Mouse (Mus musculus): Measurements from ENCODE around the gene Il18bp.

Gene Il18bp

DNA sequence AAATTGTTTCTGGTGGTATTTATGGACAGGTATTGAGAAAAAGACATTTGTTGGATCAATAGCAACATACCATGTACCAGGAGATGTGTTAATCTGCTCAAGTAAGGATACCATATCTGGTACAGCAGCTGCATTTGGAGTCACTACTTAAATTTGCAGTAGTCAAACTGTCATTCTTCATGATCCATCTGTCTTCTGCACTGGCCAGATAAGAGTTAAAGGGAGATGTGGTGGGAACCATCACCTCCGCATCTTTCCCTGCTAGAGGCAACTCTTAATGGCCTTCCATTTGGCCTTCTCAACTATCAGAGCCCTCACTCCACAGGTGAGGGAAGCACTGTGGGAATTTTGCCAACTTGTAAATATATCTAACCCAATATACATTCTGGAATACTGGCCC lies 12.0 kb downstream of the Il18bp start:
- no peak for DNase-seq (ENCODE audit: low spot score in 2 of 2)

DNA sequence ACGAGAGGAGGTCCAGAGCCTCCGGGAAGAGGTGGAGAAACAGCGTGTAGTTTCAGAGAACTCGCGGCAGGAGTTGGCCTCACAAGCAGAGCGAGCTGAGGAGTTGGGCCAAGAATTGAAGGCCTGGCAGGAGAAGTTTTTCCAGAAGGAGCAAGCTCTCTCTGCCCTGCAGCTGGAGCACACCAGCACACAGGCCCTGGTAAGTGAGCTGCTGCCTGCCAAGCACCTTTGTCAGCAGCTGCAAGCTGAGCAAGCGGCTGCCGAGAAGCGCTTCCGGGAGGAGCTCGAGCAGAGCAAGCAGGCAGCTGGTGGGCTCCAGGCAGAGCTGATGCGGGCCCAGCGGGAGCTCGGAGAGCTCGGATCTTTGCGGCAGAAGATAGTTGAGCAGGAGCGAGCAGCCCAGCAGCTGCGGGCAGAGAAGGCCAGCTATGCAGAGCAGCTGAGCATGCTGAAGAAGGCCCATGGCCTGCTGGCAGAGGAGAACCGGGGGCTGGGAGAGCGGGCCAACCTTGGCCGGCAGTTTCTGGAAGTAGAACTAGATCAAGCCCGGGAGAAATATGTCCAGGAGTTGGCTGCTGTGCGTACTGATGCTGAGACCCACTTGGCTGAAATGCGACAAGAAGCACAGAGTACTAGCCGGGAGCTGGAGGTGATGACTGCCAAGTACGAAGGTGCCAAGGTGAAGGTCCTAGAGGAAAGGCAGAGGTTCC lies 17.4 kb downstream of the Il18bp start:
- no peak for DNase-seq (ENCODE audit: low spot score in 2 of 2)

DNA sequence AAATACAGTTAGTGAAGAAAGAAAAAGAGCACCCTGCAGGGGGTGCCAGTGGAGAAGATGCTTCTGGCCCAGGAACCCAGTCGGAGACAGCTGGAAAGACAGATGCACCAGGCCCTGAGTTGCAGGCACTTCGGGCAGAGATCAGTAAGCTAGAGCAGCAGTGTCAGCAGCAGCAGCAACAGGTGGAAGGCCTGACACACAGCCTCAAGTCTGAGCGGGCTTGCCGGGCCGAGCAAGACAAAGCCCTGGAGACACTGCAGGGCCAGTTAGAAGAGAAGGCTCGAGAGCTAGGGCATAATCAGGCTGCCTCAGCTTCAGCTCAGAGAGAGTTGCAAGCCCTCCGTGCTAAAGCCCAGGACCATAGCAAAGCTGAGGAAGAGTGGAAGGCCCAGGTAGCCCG lies 18.2 kb downstream of the Il18bp start:
- DNase-seq (ENCODE audit: low spot score in 2 of 2) = no peak

DNA sequence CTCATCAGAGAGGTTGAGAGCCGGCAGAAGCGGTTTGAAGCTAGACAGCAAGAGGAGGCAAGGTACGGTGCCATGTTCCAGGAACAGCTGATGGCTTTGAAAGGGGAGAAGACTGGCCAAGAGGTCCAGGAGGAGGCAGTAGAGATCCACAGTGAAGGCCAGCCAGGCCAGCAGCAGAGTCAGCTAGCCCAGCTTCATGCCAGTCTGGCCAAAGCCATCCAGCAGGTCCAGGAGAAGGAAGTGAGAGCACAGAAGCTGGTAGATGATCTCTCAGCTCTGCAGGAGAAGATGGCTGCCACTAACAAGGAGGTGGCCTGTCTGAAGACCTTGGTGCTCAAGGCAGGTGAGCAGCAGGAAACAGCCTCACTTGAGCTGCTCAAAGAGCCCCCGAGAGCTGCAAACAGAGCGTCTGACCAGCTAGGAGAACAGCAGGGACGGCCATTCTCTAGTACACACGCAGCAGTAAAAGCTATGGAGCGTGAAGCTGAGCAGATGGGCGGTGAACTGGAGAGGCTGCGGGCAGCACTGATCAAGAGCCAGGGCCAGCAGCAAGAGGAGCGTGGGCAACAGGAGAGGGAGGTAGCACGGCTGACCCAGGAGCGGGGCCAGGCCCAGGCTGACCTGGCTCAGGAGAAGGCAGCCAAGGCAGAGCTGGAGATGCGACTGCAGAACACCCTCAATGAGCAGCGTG lies 18.9 kb downstream of the Il18bp start:
- DNase-seq (ENCODE audit: low spot score in 2 of 2) = no peak

DNA sequence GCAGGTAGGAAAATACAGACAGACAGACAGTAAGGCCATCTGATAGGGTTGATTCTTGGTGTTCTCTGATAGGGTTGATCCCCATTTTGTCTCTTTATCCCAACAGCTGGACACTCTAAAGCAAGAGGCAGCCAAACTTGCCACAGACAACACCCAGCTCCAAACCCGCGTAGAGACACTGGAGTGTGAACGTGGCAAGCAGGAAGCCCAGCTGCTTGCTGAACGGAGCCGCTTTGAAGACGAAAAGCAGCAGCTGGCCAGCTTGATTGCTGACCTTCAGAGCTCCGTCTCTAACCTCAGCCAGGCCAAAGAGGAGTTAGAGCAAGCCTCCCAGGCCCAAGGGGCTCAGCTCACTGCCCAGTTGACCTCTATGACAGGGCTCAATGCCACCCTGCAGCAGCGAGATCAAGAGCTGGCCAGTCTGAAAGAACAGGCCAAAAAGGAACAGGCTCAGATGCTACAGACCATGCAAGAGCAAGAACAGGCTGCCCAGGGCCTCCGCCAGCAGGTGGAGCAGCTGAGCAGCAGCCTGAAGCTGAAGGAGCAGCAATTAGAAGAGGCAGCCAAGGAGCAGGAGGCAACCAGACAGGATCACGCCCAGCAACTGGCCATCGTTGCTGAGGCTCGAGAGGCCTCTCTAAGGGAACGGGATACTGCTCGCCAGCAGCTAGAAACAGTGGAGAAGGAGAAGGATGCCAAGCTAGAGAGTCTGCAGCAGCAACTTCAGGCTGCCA lies 20.1 kb downstream of the Il18bp start:
- DNase-seq (ENCODE audit: low spot score in 2 of 2) = peak; percentile 61 to 74

DNA sequence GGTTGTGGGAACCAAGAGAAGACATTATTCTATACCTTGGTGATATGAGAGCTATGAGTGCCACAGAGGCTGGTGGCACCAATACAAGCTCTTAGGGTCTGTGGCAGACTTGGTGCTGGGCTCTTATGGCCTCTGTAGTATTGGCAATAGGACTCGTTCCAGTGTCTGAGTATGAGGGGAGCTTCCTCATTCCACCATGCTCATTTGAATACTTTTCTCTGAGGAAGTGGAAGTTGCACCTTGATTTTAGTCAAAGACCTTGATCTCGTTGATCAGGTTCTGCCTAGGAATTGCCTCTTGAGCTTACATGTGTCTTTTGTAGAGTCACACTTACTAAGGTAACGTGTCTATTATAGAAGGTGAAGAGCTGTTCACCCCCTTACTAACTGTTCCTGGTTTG lies 24.2 kb downstream of the Il18bp start:
- no peak for DNase-seq (ENCODE audit: low spot score in 2 of 2)

DNA sequence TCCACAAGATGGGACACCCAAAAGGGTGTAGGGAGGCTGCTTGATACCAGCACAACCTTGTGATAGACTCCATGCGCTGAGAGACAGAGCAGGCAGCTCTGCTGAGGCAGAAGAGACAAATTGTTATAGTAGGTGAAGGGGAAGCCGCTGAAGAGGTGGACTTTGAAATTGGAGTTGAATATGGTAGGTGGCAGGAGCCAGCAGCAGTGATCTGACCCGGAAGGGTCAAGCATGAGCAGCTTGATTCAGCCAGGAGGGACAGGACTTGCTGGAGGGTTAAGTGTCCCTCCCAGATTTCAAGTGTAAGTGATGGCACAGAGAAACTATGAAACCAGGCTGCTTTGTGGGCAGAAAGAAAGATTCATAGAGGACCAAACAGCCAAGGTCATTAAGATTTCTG lies 33.4 kb downstream of the Il18bp start:
- DNase-seq (ENCODE audit: low spot score in 2 of 2) = no peak

DNA sequence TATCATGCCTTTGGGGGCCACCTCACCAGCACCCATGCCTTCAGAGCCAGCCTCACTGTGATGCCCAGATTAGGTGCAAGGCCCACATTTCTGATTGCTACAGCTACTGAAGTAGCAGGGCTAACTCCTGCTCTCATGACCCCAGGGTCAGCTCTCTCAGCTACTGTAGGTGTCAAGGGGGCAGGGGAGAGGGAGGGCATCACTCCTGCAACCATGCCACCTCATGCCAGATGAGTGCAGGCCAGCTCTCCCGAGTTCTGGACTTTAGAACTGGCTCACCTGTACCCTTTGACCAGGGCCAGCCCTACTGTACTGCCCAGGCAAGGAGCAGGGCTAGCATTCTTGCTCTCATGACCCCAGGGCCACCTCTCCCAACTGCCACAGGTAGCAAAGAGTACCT lies 35.8 kb downstream of the Il18bp start:
- DNase-seq (ENCODE audit: low spot score in 2 of 2) = no peak

DNA sequence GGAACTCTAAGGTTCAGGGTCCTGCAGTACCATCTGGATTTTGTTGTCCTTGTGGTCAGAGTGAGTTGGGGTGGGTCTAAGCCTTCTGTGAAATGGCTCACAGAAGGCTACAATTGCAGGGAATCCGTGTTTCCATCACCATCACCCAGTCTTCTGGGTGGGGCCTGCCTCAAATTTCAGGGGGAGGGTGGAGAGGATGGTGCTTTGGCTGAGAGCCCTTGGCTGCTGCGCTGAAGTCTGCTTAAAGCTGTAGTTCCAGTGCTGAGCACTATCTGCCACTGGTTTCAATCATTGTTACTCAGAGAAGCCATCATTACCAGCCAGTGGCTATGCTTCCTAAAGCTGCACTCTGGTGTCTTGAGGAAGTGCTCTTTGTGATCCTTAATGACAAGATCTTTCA lies 44.0 kb downstream of the Il18bp start:
- DNase-seq (ENCODE audit: low spot score in 2 of 2) = no peak

DNA sequence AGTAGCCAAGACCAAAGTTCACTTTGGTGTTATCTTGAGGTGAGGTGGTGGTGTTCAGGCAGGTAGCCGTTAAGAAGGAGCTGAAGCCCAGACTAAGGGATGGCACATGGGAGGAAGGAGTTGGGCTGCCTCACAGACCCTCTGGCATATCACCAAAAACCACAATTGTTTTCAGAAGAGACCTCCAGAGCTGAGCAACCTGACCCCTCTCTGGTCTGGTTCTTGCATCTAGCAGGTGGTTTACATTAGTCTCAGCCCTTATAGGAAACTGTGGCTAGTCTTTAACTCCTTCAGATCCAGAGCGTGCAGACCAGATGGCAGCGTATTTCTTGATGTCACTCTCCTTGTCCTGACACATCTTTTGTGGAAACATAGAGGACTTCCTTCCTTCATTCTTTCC lies 44.8 kb downstream of the Il18bp start:
- DNase-seq (ENCODE audit: low spot score in 2 of 2) = no peak

DNA sequence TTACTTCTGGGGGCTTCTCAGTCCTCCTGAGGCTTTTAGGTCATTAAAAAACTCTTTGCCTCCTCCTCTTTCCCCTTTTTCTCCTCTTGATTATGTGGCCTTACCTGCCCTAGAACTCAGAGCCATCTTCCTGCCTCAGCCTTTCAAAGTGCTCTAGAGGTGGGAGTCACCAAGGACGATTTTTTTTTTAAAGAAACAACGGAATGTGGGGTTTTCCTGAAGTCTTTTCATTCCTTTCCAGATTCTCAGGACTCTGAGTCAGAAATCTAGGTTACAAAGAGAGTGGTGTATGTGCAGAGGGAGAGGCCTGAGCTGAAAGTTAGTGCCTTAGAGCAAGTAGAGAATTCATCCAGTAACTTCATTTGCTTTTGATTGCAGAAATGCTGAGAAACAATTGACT lies 46.8 kb downstream of the Il18bp start:
- no peak for DNase-seq (ENCODE audit: low spot score in 2 of 2)

DNA sequence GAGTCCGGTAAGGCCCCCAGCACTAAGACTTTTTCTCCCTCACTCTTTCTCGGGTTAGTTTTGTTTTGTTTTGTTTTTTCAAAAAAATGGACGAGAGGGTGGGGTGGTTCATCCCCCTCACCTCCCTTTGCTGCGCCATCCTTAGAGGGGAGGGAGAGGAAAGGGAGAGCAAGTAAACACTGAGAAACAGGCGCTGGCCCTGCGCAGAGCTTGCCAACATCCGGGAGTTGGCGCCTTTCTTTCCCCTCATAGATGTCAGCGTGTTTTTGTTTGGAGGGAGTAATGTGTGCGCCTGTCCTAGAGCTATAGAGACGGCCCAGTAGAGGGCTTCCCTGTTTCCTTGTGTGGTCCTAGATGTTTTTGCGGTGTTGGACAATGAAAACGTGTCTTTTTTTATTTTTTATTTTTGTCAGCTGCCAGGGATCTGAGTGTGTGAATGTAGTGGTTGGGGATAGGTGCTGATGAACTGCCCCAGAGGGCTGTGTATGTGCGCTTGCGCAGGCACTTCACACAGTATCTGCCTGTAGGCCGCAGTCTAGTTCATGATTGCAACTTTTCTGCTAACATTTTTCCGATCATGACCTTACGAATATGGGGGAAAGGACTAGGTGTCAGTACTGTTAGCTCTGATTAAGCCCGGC lies 47.5 kb downstream of the Il18bp start:
- DNase-seq (ENCODE audit: low spot score in 2 of 2) = peak; percentile 16 to 38

DNA sequence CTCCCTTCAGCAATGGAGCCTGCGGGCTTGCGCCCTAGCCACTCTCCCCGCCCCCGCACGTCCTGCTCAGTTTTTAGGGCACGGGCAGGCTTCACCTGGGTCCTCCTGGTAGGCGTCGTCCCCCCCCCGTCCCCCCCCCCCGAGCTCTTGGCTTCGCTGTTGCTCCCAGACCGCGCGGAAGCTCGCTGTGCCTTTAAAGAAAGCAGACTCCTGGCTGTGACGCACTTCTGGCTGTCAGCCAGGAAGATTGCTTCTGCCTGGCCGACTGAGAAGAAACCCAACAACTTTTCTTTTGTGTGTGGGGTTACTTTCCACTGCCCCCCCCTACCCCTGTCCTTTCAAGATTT lies 48.1 kb downstream of the Il18bp start:
- DNase-seq (ENCODE audit: low spot score in 2 of 2) = peak; percentile 63 to 78

DNA sequence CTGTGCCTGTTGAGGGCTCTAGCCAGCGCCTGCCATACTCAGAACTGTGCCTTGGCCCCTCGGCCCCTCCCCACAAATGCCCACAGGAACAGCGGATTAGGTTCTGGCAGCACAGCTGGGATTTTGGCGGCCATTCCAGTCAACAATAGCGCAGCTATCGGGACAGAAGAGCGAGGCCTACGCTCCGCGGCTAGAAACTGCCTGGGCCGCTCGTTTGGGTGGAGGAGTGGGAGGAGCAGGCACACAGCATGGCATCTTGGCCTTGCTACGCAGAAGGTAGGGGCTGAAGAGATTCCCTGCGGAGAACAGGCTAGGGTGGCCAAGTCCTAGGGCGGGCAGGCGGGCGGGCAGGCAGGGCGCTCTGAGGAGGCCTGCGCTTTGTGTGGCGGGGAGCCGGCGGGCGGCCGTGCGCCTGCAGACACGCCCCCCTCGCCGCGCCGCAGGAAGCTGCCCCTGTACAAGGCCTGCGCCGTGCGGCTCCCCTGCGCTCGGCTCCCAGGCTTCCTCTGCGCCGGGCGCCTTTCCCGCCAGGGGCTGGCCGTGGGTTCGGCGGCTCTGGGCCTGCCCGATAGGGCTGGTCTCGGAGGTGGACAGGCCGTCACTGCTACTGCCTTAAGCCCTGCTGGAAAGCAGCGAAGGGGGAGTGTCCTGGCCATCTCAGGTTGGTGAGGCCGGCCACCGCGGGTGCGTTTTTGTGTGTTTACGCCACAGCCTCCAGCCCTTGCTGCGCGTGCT lies 48.6 kb downstream of the Il18bp start:
- peak; percentile 58 to 67 for DNase-seq (ENCODE audit: low spot score in 2 of 2)

DNA sequence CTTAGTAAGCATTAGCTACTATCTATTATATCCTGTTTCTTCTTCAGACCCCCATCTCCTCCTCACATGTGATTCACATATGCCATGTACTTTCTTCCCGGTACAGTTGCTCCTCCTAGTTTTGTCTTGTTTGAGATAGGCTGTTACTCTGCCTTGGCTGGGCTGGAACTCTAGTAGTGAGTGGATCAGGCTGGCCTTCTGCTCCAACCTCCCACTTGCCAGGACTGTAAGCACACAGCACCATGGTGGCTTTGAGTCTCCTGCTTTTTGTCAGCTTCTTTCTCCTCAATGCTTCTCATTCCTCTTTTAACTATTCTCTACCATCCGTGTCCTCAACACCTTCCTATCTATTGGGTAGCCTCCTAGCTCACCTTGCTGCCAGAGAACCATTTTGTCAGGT lies 49.7 kb downstream of the Il18bp start:
- DNase-seq (ENCODE audit: low spot score in 2 of 2) = no peak

DNA sequence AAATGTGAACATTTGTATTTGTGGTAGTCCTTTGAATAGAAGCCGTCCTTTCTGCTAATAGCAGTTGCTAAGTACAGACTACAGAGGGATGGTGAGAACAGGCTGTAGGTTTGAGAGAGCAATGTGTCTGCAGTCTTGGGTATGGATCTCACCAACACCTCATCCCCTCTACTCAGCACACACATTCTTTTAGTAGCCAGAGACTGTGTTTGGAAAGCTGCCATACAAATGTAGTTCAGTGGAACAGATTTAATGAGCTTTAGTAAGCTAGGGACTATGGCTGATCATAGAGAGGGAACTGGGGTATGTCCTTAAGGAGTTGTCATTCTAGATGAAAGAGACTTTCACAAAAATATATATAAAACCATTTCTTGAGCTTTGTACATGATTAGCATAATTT lies 51.2 kb downstream of the Il18bp start:
- no peak for DNase-seq (ENCODE audit: low spot score in 2 of 2)

DNA sequence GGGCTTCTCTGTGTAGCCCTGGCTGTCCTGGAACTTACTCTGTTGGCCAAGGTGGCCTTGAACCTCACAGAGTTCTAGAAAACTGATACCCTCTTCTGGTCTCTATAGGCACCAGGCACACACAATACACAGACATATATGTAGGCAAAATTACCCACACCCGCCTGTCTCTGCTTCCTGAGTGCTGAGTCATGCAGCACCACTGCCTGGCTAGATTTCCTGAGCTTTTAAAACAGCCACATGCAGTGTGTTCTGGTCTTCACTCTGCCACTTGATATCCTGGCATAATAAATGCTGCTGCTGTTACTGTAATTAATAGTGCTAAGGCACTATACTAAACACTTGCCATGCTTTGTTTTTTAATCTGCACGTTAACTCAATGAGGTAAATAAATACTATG lies 52.9 kb downstream of the Il18bp start:
- no peak for DNase-seq (ENCODE audit: low spot score in 2 of 2)
